Mouse (Mus musculus) thymus, adult 2 months (tissue): Measurements from ENCODE around the gene Tex29.

Experiments
- CTCF ChIP-seq: fragments of 200-500 bp; IDR thresholded peaks from 2 replicates; pipeline ENCODE4 v1.5.1; 2012; ENCODE audit warnings: mild to moderate bottlenecking, control low read depth, low read length, moderate library complexity, borderline replicate concordance; ENCODE audit not compliant: control insufficient read depth, poor library complexity, insufficient read depth; ENCODE audit errors: extremely low read depth
- POLR2A ChIP-seq: fragments of 200-500 bp; IDR thresholded peaks from 2 replicates; pipeline ENCODE4 v1.6.1; 2012; ENCODE audit warnings: mild to moderate bottlenecking, low read length, control low read depth, moderate library complexity; ENCODE audit not compliant: control insufficient read depth, poor library complexity, insufficient read depth; ENCODE audit errors: extremely low read depth

GRCm38 (mm10) chr8:11825756-11826155 is 14.5 kb upstream of the Tex29 start:
- no peak for TF ChIP-seq POLR2A
- TF ChIP-seq CTCF = no peak
